Mouse (Mus musculus) limb, embryonic 11.5 days (tissue): ENCODE results near the gene Cd52. TPM values are rescaled to one million over a fixed set of nuclear protein-coding genes. Genes with fewer than 3 reads are reported as not detected.
A peak's percentile ranks its signal among the peaks of the same experiment; 100 is the strongest.

Experiments
- ATAC-seq: fragments of 200-750 bp; cut with Nextera tagmentation; 2 replicates; pipeline ENCODE4 v1.8.0; 2017; ENCODE audit warnings: low read depth; ENCODE audit not compliant: insufficient number of reproducible peaks, low FRiP score, low TSS enrichment
- DNase-seq: peaks from one replicate; pipeline ENCODE4 v3.0.0-alpha.2; 2015; ENCODE audit warnings: low spot score
- H3K27ac ChIP-seq: fragments of 300-500 bp; sonication (generic); replicated peaks from 2 replicates; pipeline ENCODE4 v1.5.1; 2014; ENCODE audit warnings: low read depth, mild to moderate bottlenecking, low read length
- H3K27me3 ChIP-seq: fragments of 300-500 bp; sonication (generic); 2 replicates; pipeline ENCODE4 v1.6.1; 2014; ENCODE audit warnings: mild to moderate bottlenecking, low read length, mixed read lengths; ENCODE audit not compliant: control insufficient read depth, insufficient read depth
- H3K36me3 ChIP-seq: fragments of 300-500 bp; sonication (generic); 2 replicates; pipeline ENCODE4 v1.6.1; 2014; ENCODE audit warnings: mild to moderate bottlenecking, low read length, moderate library complexity, mixed read lengths; ENCODE audit not compliant: control insufficient read depth, insufficient read depth
- H3K4me1 ChIP-seq: fragments of 300-500 bp; sonication (generic); 2 replicates; pipeline ENCODE4 v1.6.1; 2014; ENCODE audit warnings: low read length, mixed read lengths; ENCODE audit not compliant: control insufficient read depth, insufficient read depth
- H3K4me2 ChIP-seq: fragments of 300-500 bp; sonication (generic); 2 replicates; pipeline ENCODE4 v1.6.1; 2014; ENCODE audit warnings: low read depth, mild to moderate bottlenecking, moderate library complexity; ENCODE audit not compliant: severe bottlenecking
- H3K4me3 ChIP-seq: fragments of 300-500 bp; sonication (generic); 2 replicates; pipeline ENCODE4 v1.5.1; 2014; ENCODE audit warnings: low read depth, low read length
- H3K9ac ChIP-seq: fragments of 300-500 bp; sonication (generic); 2 replicates; pipeline ENCODE4 v1.6.1; 2014; ENCODE audit warnings: mild to moderate bottlenecking, low read length
- H3K9me3 ChIP-seq: fragments of 300-500 bp; sonication (generic); 2 replicates; pipeline ENCODE4 v1.6.1; 2016; ENCODE audit warnings: low read length; ENCODE audit not compliant: control insufficient read depth
- WGBS: fragments of 180-500 bp; shearing (Covaris S2); extraction: QIAGEN DNeasy Blood & Tissue Kit; methylation state at CpG from one replicate; pipeline ENCODE4 v1.1.7; 2014; 5-methylcytosine and 5-hydroxymethylcytosine counted together
- polyA plus RNA-seq: library from polyadenylated mRNA; unstranded; fragments of >200 nt; fragmentation: Nextera tagmentation; extraction: Ambion mirVana; gene quantifications from 2 replicates; pipeline ENCODE4 v1.2.1, GENCODE M21; 2014

The Cd52 gene
- polyA plus RNA-seq, 1 experiment from 2014 or later: 6.2 TPM

DNA sequence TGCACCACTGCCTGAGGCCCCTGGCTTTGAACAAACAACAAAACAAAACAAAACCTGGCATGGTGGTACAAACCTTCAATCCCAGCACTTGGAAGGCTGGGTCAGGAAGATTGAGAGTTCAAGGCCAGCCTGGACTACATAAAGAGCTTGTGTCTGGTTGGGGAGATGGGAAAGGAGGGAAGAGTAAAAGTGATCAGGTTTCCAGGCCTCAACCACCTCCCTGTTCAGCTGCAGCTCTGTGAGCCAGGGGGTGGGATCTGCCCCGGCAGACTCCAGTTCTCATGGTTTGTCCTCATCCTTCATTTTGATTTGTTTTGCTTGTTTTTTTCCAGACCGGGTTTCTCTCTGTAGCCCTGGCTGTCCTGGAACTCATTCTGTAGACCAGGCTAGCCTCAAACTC lies 21.6 kb upstream of the Cd52 start:
- H3K9ac ChIP-seq: no peak overlapping the region
- H3K36me3 ChIP-seq: no peaks in the 10 kb centered on the region
- DNase-seq: no peak
- WGBS: 89% methylated on average over 2 of the region's 2 CpGs
- no peaks in the 10 kb centered on the region; the same call in 1 of the 2 replicates for H3K27me3 ChIP-seq
- no peak overlapping the region for H3K27ac ChIP-seq
- peaks cover 10% of the 10 kb centered on the region for H3K4me1 ChIP-seq
- H3K4me2 ChIP-seq: no peak overlapping the region
- H3K4me3 ChIP-seq: no peak overlapping the region
- H3K9me3 ChIP-seq: no peaks in the 10 kb centered on the region
- ATAC-seq: no peak

DNA sequence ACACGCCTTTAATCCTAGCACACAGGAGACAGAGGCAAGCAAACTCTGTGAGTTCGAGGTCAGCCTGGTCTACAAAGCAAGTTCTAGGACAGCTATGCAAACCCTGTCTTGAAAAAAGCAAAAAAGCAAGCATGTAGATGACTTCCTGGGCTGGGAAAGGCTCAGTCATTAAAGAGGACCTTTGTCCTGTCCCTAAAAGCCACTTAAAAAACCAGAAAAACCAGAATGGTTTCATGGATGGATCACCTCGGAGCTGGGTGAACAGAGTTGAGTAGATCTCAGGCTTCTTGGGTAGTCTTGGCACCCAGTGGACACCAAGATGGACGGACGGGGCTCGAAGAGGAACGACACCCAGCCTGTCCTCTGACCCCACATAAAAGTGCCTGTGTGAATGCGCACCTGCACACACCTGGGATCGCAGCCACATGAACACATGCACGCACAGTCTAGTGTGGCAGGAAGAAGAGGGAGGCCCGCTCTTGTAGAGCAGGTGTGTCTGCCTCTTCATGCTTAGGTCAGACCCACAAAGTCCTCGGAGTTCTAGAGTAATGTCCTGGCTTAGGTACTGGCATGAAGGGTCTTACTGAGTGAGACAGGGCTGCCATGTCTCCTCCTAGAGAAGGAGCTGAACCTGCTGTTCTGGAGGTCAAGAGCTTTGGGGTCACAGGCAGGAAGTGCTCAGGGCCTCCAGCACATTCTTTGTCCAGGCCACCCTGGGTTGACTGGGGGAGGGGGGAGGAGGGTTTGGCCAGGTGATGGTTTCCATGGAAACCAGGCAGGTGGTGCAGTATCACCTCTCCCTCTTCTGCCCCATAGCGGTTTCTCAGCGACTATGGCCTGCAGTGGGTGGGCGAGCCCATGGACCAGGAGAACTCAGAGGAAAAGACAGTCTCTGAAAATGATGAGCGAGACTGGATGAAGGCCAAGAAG lies 20.6 kb upstream of the Cd52 start:
- H3K4me3 ChIP-seq: no peak overlapping the region
- ATAC-seq (no peak), DNase-seq (no peak)
- H3K4me2 ChIP-seq: no peak overlapping the region
- H3K4me1 ChIP-seq: peaks cover 10% of the 10 kb centered on the region
- no peak overlapping the region for H3K9ac ChIP-seq
- no peak overlapping the region for H3K27ac ChIP-seq
- 91% methylated on average over 16 of the region's 16 CpGs for WGBS
- no peaks in the 10 kb centered on the region; the same call in 1 of the 2 replicates for H3K27me3 ChIP-seq
- H3K9me3 ChIP-seq: no peaks in the 10 kb centered on the region
- H3K36me3 ChIP-seq: no peaks in the 10 kb centered on the region

- WGBS: 90% methylated on average over 4 of the region's 4 CpGs
- H3K4me2 ChIP-seq: no peak overlapping the region
- DNase-seq (no peak), ATAC-seq (no peak)
- peaks cover 10% of the 10 kb centered on the region for H3K4me1 ChIP-seq
- H3K27ac ChIP-seq: no peak overlapping the region
- no peak overlapping the region for H3K9ac ChIP-seq
- no peaks in the 10 kb centered on the region for H3K27me3 ChIP-seq
- no peaks in the 10 kb centered on the region for H3K36me3 ChIP-seq
- H3K4me3 ChIP-seq: no peak overlapping the region
- no peaks in the 10 kb centered on the region for H3K9me3 ChIP-seq
These were observed 19.2 kb upstream of the Cd52 start for GRCm38 (mm10) chr4:134114038-134114437.

GRCm38 (mm10) chr4:134113356-134113994 lies 18.6 kb upstream of the Cd52 start:
- ATAC-seq: no peak
- H3K27ac ChIP-seq: no peak overlapping the region
- H3K36me3 ChIP-seq: no peaks in the 10 kb centered on the region
- H3K9ac ChIP-seq: peak overlapping the region; percentile 27; the same call in 1 of the 2 replicates
- WGBS: 56% methylated on average over 10 of the region's 10 CpGs
- no peak overlapping the region for H3K4me3 ChIP-seq
- no peak overlapping the region for H3K4me2 ChIP-seq
- H3K4me1 ChIP-seq: peaks cover 10% of the 10 kb centered on the region
- H3K9me3 ChIP-seq: no peaks in the 10 kb centered on the region
- no peaks in the 10 kb centered on the region for H3K27me3 ChIP-seq
- DNase-seq: no peak

DNA sequence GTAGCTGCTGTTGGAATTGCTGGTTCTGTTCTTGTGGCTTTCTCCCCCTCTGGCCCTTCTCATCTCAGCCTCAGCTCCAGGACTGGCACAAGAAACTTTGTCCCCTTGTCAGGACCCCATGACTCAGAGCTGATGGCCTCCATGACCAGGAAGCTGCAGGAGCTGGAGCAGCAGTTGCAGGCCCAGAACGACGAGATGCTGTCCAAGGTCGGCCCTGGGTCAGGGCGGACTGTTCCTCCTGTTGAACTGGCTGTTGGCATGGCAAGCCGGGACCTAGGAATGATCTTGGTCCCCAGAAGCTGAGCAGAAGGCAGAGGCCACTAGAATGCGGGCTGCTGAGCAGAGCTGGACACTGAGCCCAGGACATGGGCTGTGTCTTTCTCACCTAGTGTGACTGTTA lies 17.5 kb upstream of the Cd52 start:
- 71% methylated on average over 6 of the region's 6 CpGs for WGBS
- no peak overlapping the region for H3K4me3 ChIP-seq
- no peak for ATAC-seq

GRCm38 (mm10) chr4:134110653-134111052 lies 15.8 kb upstream of the Cd52 start:
- Histone ChIP-seq H3K36me3 (no peaks in the 10 kb centered on the region), H3K4me1 (peaks cover 6% of the 10 kb centered on the region), H3K9me3 (no peaks in the 10 kb centered on the region), H3K4me3 (no peak overlapping the region), H3K27me3 (no peaks in the 10 kb centered on the region), H3K9ac (no peak overlapping the region), H3K4me2 (no peak overlapping the region), H3K27ac (no peak overlapping the region)
- ATAC-seq (no peak), DNase-seq (no peak)
- 64% methylated on average over 3 of the region's 3 CpGs for WGBS

More for the DNA sequence above, 17.5 kb upstream of the Cd52 start:
- Histone ChIP-seq H3K9ac (no peak overlapping the region), H3K4me1 (peaks cover 6% of the 10 kb centered on the region), H3K36me3 (no peaks in the 10 kb centered on the region), H3K27ac (no peak overlapping the region), H3K9me3 (no peaks in the 10 kb centered on the region), H3K27me3 (no peaks in the 10 kb centered on the region), H3K4me2 (no peak overlapping the region)
- no peak for DNase-seq

DNA sequence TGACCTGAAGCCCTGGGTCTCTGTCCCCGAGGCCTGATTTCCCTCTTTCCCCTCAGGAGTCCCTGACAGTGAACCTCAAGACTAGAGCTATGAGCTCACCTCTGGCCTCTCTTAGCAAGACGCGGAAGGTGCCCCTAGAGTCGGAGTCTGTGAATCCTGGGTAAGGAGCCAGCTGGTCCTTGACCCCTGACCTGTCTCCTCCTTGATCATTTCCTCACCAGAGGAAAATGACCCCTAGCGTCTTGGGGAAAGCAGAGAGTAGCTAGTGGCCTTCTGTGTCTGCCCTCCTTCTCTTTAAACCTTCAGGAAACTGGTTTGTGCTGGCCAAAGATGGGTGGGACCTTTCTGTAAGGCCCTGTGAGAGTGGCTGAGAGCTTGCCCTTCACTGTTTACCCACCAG lies 13.3 kb upstream of the Cd52 start:
- H3K4me1 ChIP-seq: peaks cover under 1% of the 10 kb centered on the region; the same call in 1 of the 2 replicates
- DNase-seq (no peak), ATAC-seq (no peak)
- H3K4me3 ChIP-seq: no peak overlapping the region
- no peak overlapping the region for H3K27ac ChIP-seq
- WGBS: 16% methylated on average over 5 of the region's 5 CpGs
- no peak overlapping the region for H3K9ac ChIP-seq
- H3K4me2 ChIP-seq: no peak overlapping the region
- no peaks in the 10 kb centered on the region for H3K27me3 ChIP-seq
- H3K9me3 ChIP-seq: no peaks in the 10 kb centered on the region
- no peaks in the 10 kb centered on the region for H3K36me3 ChIP-seq

GRCm38 (mm10) chr4:134107730-134108129 lies 12.8 kb upstream of the Cd52 start:
- H3K27me3 ChIP-seq: no peaks in the 10 kb centered on the region
- no peak overlapping the region for H3K27ac ChIP-seq
- no peaks in the 10 kb centered on the region for H3K9me3 ChIP-seq
- 86% methylated on average over 7 of the region's 7 CpGs for WGBS
- no peaks in the 10 kb centered on the region for H3K4me1 ChIP-seq
- H3K36me3 ChIP-seq: no peaks in the 10 kb centered on the region
- DNase-seq: no peak
- H3K9ac ChIP-seq: no peak overlapping the region
- no peak for ATAC-seq
- H3K4me3 ChIP-seq: no peak overlapping the region
- no peak overlapping the region for H3K4me2 ChIP-seq
